Mouse (Mus musculus): ENCODE measurements around the gene Endov. TPM values are rescaled to one million over a fixed set of nuclear protein-coding genes. Genes with fewer than 3 reads are reported as not detected.
A peak's percentile ranks its signal among the peaks of the same experiment; 100 is the strongest.

Endov gene
- polyA plus RNA-seq, 1 experiment from 2014 or later = 17.1 TPM

- Histone ChIP-seq H3K36me3 (no peaks in the 10 kb centered on the region), H3K27me3 (peaks cover 97% of the 10 kb centered on the region), H3K4me3 (peak overlapping the region; percentile 61), H3K4me1 (peaks cover 57% of the 10 kb centered on the region), H3K27ac (no peak overlapping the region), H3K9ac (peak overlapping the region; percentile 60), H3K9me3 (no peaks in the 10 kb centered on the region), H3K4me2 (replicated peaks) (peak overlapping the region; percentile 99)
- ATAC-seq (ENCODE audit: low FRiP score, low read depth) = no peak
- under 1% methylated on average over 43 of the region's 43 CpGs for WGBS
Measured at GRCm38 (mm10) chr11:119549371-119549811, 58.2 kb downstream of the Endov start.

GRCm38 (mm10) chr11:119550546-119551335 is 59.6 kb downstream of the Endov start:
- ATAC-seq (ENCODE audit: low FRiP score, low read depth) = no peak
- H3K4me2 ChIP-seq (replicated peaks) = no peak overlapping the region
- no peaks in the 10 kb centered on the region for H3K36me3 ChIP-seq
- H3K9ac ChIP-seq = no peak overlapping the region
- peaks cover 55% of the 10 kb centered on the region for H3K4me1 ChIP-seq
- H3K9me3 ChIP-seq = no peaks in the 10 kb centered on the region
- peaks cover 88% of the 10 kb centered on the region for H3K27me3 ChIP-seq
- no peak overlapping the region for H3K27ac ChIP-seq
- WGBS = 42% methylated on average over 10 of the region's 10 CpGs
- H3K4me3 ChIP-seq = no peak overlapping the region

- ATAC-seq (ENCODE audit: low FRiP score, low read depth) = no peak
- no peaks in the 10 kb centered on the region for H3K36me3 ChIP-seq
- H3K4me3 ChIP-seq = no peak overlapping the region
- no peak overlapping the region for H3K27ac ChIP-seq
- peaks cover 47% of the 10 kb centered on the region for H3K4me1 ChIP-seq
- no peaks in the 10 kb centered on the region for H3K9me3 ChIP-seq
- 55% methylated on average over 3 of the region's 3 CpGs for WGBS
- no peak overlapping the region for H3K4me2 ChIP-seq (replicated peaks)
- no peak overlapping the region for H3K9ac ChIP-seq
- peaks cover 88% of the 10 kb centered on the region for H3K27me3 ChIP-seq
Measured at GRCm38 (mm10) chr11:119551468-119551867, 60.3 kb downstream of the Endov start.

GRCm38 (mm10) chr11:119552301-119552700 is 61.2 kb downstream of the Endov start:
- 52% methylated on average over 1 of the region's 1 CpGs for WGBS
- Histone ChIP-seq H3K9ac (no peak overlapping the region), H3K4me3 (no peak overlapping the region), H3K4me2 (replicated peaks) (no peak overlapping the region), H3K27ac (no peak overlapping the region), H3K9me3 (no peaks in the 10 kb centered on the region), H3K27me3 (peaks cover 83% of the 10 kb centered on the region), H3K36me3 (no peaks in the 10 kb centered on the region), H3K4me1 (peaks cover 39% of the 10 kb centered on the region)
- no peak for ATAC-seq (ENCODE audit: low FRiP score, low read depth)

- no peak overlapping the region for H3K4me3 ChIP-seq
- no peak overlapping the region for H3K4me2 ChIP-seq (replicated peaks)
- no peaks in the 10 kb centered on the region for H3K9me3 ChIP-seq
- H3K9ac ChIP-seq = no peak overlapping the region
- no peak overlapping the region for H3K27ac ChIP-seq
- WGBS = 64% methylated on average over 9 of the region's 9 CpGs
- peaks cover 39% of the 10 kb centered on the region for H3K4me1 ChIP-seq
- H3K27me3 ChIP-seq = peaks cover 81% of the 10 kb centered on the region
- no peak for ATAC-seq (ENCODE audit: low FRiP score, low read depth)
- H3K36me3 ChIP-seq = no peaks in the 10 kb centered on the region
Measured at GRCm38 (mm10) chr11:119552902-119553802, 62.0 kb downstream of the Endov start.

- H3K9me3 ChIP-seq = no peaks in the 10 kb centered on the region
- H3K4me3 ChIP-seq = no peak overlapping the region
- no peaks in the 10 kb centered on the region for H3K36me3 ChIP-seq
- peaks cover 39% of the 10 kb centered on the region for H3K4me1 ChIP-seq
- H3K9ac ChIP-seq = no peak overlapping the region
- WGBS = 66% methylated on average over 7 of the region's 7 CpGs
- H3K4me2 ChIP-seq (replicated peaks) = no peak overlapping the region
- peaks cover 67% of the 10 kb centered on the region for H3K27me3 ChIP-seq
- no peak for ATAC-seq (ENCODE audit: low FRiP score, low read depth)
- H3K27ac ChIP-seq = no peak overlapping the region
Measured at GRCm38 (mm10) chr11:119554706-119555105, 63.6 kb downstream of the Endov start.

GRCm38 (mm10) chr11:119555170-119555569 is 64.0 kb downstream of the Endov start:
- no peaks in the 10 kb centered on the region for H3K36me3 ChIP-seq
- peaks cover 40% of the 10 kb centered on the region for H3K4me1 ChIP-seq
- no peaks in the 10 kb centered on the region for H3K9me3 ChIP-seq
- H3K4me3 ChIP-seq = no peak overlapping the region
- no peak for ATAC-seq (ENCODE audit: low FRiP score, low read depth)
- peaks cover 63% of the 10 kb centered on the region for H3K27me3 ChIP-seq
- no peak overlapping the region for H3K9ac ChIP-seq
- no peak overlapping the region for H3K27ac ChIP-seq
- H3K4me2 ChIP-seq (replicated peaks) = no peak overlapping the region
- WGBS = 80% methylated on average over 7 of the region's 7 CpGs

- H3K4me3 ChIP-seq = no peak overlapping the region
- ATAC-seq (ENCODE audit: low FRiP score, low read depth) = 0 out of 2 replicates have a peak, but pooled peaks have one; percentile 29
- H3K9ac ChIP-seq = no peak overlapping the region; the same call in 1 of the 2 replicates
- H3K9me3 ChIP-seq = no peaks in the 10 kb centered on the region
- H3K36me3 ChIP-seq = no peaks in the 10 kb centered on the region
- H3K4me2 ChIP-seq (replicated peaks) = peak overlapping the region; percentile 46
- peaks cover 28% of the 10 kb centered on the region for H3K4me1 ChIP-seq
- peak overlapping the region; percentile 44; the same call in 1 of the 2 replicates for H3K27ac ChIP-seq
- peaks cover 45% of the 10 kb centered on the region for H3K27me3 ChIP-seq
- WGBS = 26% methylated on average over 16 of the region's 17 CpGs
Measured at GRCm38 (mm10) chr11:119557940-119558869, 67.1 kb downstream of the Endov start.

GRCm38 (mm10) chr11:119558870-119559610 is 67.9 kb downstream of the Endov start:
- Histone ChIP-seq H3K27me3 (peaks cover 47% of the 10 kb centered on the region), H3K36me3 (no peaks in the 10 kb centered on the region), H3K4me3 (no peak overlapping the region), H3K4me2 (replicated peaks) (peak overlapping the region; percentile 46), H3K9me3 (no peaks in the 10 kb centered on the region), H3K9ac (peak overlapping the region; percentile 8; the same call in 1 of the 2 replicates), H3K27ac (peak overlapping the region; percentile 44; the same call in 1 of the 2 replicates), H3K4me1 (peaks cover 32% of the 10 kb centered on the region)
- WGBS = 6% methylated on average over 9 of the region's 9 CpGs
- ATAC-seq (ENCODE audit: low FRiP score, low read depth) = peak; percentile 81; the same call in 1 of the 2 replicates

Data from limb, embryonic 13.5 days (tissue).